Mouse (Mus musculus): ENCODE measurements around the gene Tbpl2. TPM values are rescaled to one million over a fixed set of nuclear protein-coding genes. Genes with fewer than 3 reads are reported as not detected.

Gene Tbpl2
- not detected for total RNA-seq (2023)

DNA sequence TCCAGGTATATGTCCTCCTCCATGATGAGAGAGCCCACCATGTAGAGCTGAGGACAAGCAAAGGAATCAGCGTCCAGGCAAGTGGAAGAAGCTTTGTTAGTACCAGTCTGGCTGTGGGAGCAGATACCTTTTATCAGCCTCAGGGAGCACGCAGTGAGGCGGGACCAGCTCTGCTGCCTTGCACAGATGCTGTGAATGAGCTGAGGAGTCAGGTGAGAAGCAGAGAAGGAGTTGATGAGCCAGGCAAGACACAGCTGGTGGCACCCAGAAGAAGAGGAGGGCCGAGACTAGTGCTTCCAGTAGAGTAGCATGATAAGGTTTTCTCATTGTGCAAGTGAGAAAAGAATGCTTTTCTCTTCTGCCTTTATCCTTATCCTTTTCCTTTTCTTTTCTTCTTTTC, at the start of gene Tbpl2:
Tbpl2 (minus strand) TSS at position 101 of the 400 bp plus-strand sequence.

GRCm38 (mm10) chr2:24049344-24049990, 46.9 kb downstream of the Tbpl2 start, which contains the start of gene Hnmt:
TSS of gene Hnmt (minus strand) at chr2:24049394.

Other genes with a start within 250 kb of the Tbpl2 start
- gene Hnmt, start 47.2 kb downstream of the Tbpl2 start, total RNA-seq (2023) = not detected
- gene Il1f8, start 56.6 kb upstream of the Tbpl2 start, total RNA-seq (2023) = not detected
- 0.47 TPM for gene Il1f9, start 89.9 kb upstream of the Tbpl2 start, total RNA-seq (2023)
- gene Il1f6, start 118.8 kb upstream of the Tbpl2 start, total RNA-seq (2023) = not detected
- not detected for gene Il1f5, start 180.4 kb upstream of the Tbpl2 start, total RNA-seq (2023)
- gene Il1f10, start 194.6 kb upstream of the Tbpl2 start, total RNA-seq (2023) = not detected
- gene Il1rn, start 240.3 kb upstream of the Tbpl2 start, total RNA-seq (2023) = 0.44 TPM